Mouse (Mus musculus): ENCODE results near the gene Acox3. TPM values are rescaled to one million over a fixed set of nuclear protein-coding genes. Genes with fewer than 3 reads are reported as not detected.

Gene Acox3
- total RNA-seq, 1 experiment from 2014 or later: 88.3 TPM

- no peak for ATAC-seq (ENCODE audit: extremely low read depth, insufficient number of reproducible peaks, low FRiP score, poor library complexity, severe bottlenecking)
These were observed 24.0 kb downstream of the Acox3 start for GRCm38 (mm10) chr5:35606800-35607199.

GRCm38 (mm10) chr5:35607784-35608183 is 24.9 kb downstream of the Acox3 start:
- no peak for ATAC-seq (ENCODE audit: extremely low read depth, insufficient number of reproducible peaks, low FRiP score, poor library complexity, severe bottlenecking)

- ATAC-seq (ENCODE audit: extremely low read depth, insufficient number of reproducible peaks, low FRiP score, poor library complexity, severe bottlenecking): no peak
These were observed 25.7 kb downstream of the Acox3 start for GRCm38 (mm10) chr5:35608559-35608958.

GRCm38 (mm10) chr5:35609381-35609780 is 26.5 kb downstream of the Acox3 start:
- no peak for ATAC-seq (ENCODE audit: extremely low read depth, insufficient number of reproducible peaks, low FRiP score, poor library complexity, severe bottlenecking)

GRCm38 (mm10) chr5:35609971-35610370 is 27.1 kb downstream of the Acox3 start:
- no peak for ATAC-seq (ENCODE audit: extremely low read depth, insufficient number of reproducible peaks, low FRiP score, poor library complexity, severe bottlenecking)

- no peak for ATAC-seq (ENCODE audit: extremely low read depth, insufficient number of reproducible peaks, low FRiP score, poor library complexity, severe bottlenecking)
These were observed 27.5 kb downstream of the Acox3 start for GRCm38 (mm10) chr5:35610381-35610780.

GRCm38 (mm10) chr5:35611170-35611569 is 28.3 kb downstream of the Acox3 start:
- no peak for ATAC-seq (ENCODE audit: extremely low read depth, insufficient number of reproducible peaks, low FRiP score, poor library complexity, severe bottlenecking)

GRCm38 (mm10) chr5:35611900-35612299 is 29.1 kb downstream of the Acox3 start:
- ATAC-seq (ENCODE audit: extremely low read depth, insufficient number of reproducible peaks, low FRiP score, poor library complexity, severe bottlenecking): no peak

- no peak for ATAC-seq (ENCODE audit: extremely low read depth, insufficient number of reproducible peaks, low FRiP score, poor library complexity, severe bottlenecking)
These were observed 29.9 kb downstream of the Acox3 start for GRCm38 (mm10) chr5:35612722-35613121.

- no peak for ATAC-seq (ENCODE audit: extremely low read depth, insufficient number of reproducible peaks, low FRiP score, poor library complexity, severe bottlenecking)
These were observed 34.1 kb downstream of the Acox3 start for GRCm38 (mm10) chr5:35616943-35617342.

GRCm38 (mm10) chr5:35621114-35621513 is 38.3 kb downstream of the Acox3 start:
- no peak for ATAC-seq (ENCODE audit: extremely low read depth, insufficient number of reproducible peaks, low FRiP score, poor library complexity, severe bottlenecking)

GRCm38 (mm10) chr5:35623831-35624230 is 41.0 kb downstream of the Acox3 start:
- ATAC-seq (ENCODE audit: extremely low read depth, insufficient number of reproducible peaks, low FRiP score, poor library complexity, severe bottlenecking): no peak

GRCm38 (mm10) chr5:35624751-35625239 is 42.0 kb downstream of the Acox3 start:
- ATAC-seq (ENCODE audit: extremely low read depth, insufficient number of reproducible peaks, low FRiP score, poor library complexity, severe bottlenecking): no peak

- ATAC-seq (ENCODE audit: extremely low read depth, insufficient number of reproducible peaks, low FRiP score, poor library complexity, severe bottlenecking): no peak
These were observed 43.6 kb downstream of the Acox3 start for GRCm38 (mm10) chr5:35626408-35626807.

- no peak for ATAC-seq (ENCODE audit: extremely low read depth, insufficient number of reproducible peaks, low FRiP score, poor library complexity, severe bottlenecking)
These were observed 44.5 kb downstream of the Acox3 start for GRCm38 (mm10) chr5:35627307-35627840.

GRCm38 (mm10) chr5:35628685-35629084 is 45.8 kb downstream of the Acox3 start:
- ATAC-seq (ENCODE audit: extremely low read depth, insufficient number of reproducible peaks, low FRiP score, poor library complexity, severe bottlenecking): no peak

- ATAC-seq (ENCODE audit: extremely low read depth, insufficient number of reproducible peaks, low FRiP score, poor library complexity, severe bottlenecking): no peak
These were observed 46.5 kb downstream of the Acox3 start for GRCm38 (mm10) chr5:35629333-35629732.

- no peak for ATAC-seq (ENCODE audit: extremely low read depth, insufficient number of reproducible peaks, low FRiP score, poor library complexity, severe bottlenecking)
These were observed 47.9 kb downstream of the Acox3 start for GRCm38 (mm10) chr5:35630706-35631105.

- no peak for ATAC-seq (ENCODE audit: extremely low read depth, insufficient number of reproducible peaks, low FRiP score, poor library complexity, severe bottlenecking)
These were observed 48.4 kb downstream of the Acox3 start for GRCm38 (mm10) chr5:35631224-35631623.

GRCm38 (mm10) chr5:35631755-35632154 is 48.9 kb downstream of the Acox3 start:
- ATAC-seq (ENCODE audit: extremely low read depth, insufficient number of reproducible peaks, low FRiP score, poor library complexity, severe bottlenecking): no peak

- ATAC-seq (ENCODE audit: extremely low read depth, insufficient number of reproducible peaks, low FRiP score, poor library complexity, severe bottlenecking): no peak
These were observed 50.0 kb downstream of the Acox3 start for GRCm38 (mm10) chr5:35632841-35633240.
